Mouse (Mus musculus): ENCODE measurements around the gene Art1.

- TF ChIP-seq CTCF (IDR thresholded peaks at IDR 0.05; ENCODE audit: borderline replicate concordance, extremely low read depth, insufficient read depth, insufficient read length) (no peak), POLR2A (IDR thresholded peaks at IDR 0.05; ENCODE audit: borderline replicate concordance, extremely low read depth, insufficient read depth, insufficient read length, poor library complexity, severe bottlenecking) (no peak)
Measured at GRCm38 (mm10) chr7:102117382-102117781, 15.8 kb downstream of the Art1 start.
